Comparison of ENCODE assay signal across 10 mouse cellular contexts in genomic region chr17:11157536-11157935, GRCm38 (mm10).
A peak's percentile ranks its signal among the peaks of the same experiment; 100 is the strongest.
DNase-seq lines count a peak whose midpoint lies in the region; ATAC-seq lines count a peak whose summit lies in the region.
"Had no signal": no experiment of that assay in that cellular context is flagged by ENCODE, and none has a peak within 500 bp of the region (broad histone marks: within the 10 kb centered on the region; RNA-seq: fewer than 3 reads in every experiment).

No protein-coding gene starts in this region.

- H3K4me1 ChIP-seq in forebrain, embryonic 14.5 days (ENCODE audit: control insufficient read depth, insufficient read depth, low read length), result peaks cover 15% of the 10 kb centered on the region
- H3K4me1 ChIP-seq in forebrain, embryonic 11.5 days (replicated peaks; ENCODE audit: control insufficient read depth, insufficient read depth, low read length), result no peaks in the 10 kb centered on the region
- peaks cover 7% of the 10 kb centered on the region; the same call in 1 of the 2 replicates for H3K4me1 ChIP-seq in limb, embryonic 10.5 days
- peaks cover 3% of the 10 kb centered on the region; the same call in 1 of the 2 replicates for H3K4me1 ChIP-seq in hindbrain, embryonic 12.5 days

- H3K4me3 ChIP-seq in forebrain, embryonic 14.5 days (ENCODE audit: low read depth, low read length), result no peak overlapping the region
- H3K4me3 ChIP-seq in forebrain, embryonic 11.5 days (ENCODE audit: low read depth, low read length), result no peak overlapping the region
- H3K4me3 ChIP-seq in limb, embryonic 10.5 days, result no peak overlapping the region
- no peak overlapping the region for H3K4me3 ChIP-seq in hindbrain, embryonic 12.5 days
- H3K4me3 ChIP-seq: midbrain, embryonic 15.5 days had no signal

- no peaks in the 10 kb centered on the region for H3K27me3 ChIP-seq in forebrain, embryonic 14.5 days (replicated peaks; ENCODE audit: control insufficient read depth, insufficient read depth, low read length)
- no peaks in the 10 kb centered on the region for H3K27me3 ChIP-seq in forebrain, embryonic 11.5 days (ENCODE audit: control insufficient read depth, insufficient read depth, low read length)
- H3K27me3 ChIP-seq in limb, embryonic 10.5 days (ENCODE audit: low read depth, poor library complexity, severe bottlenecking), result no peaks in the 10 kb centered on the region
- no peaks in the 10 kb centered on the region for H3K27me3 ChIP-seq in hindbrain, embryonic 12.5 days
- H3K27me3 ChIP-seq: midbrain, embryonic 15.5 days had no signal

- H3K4me2 ChIP-seq in forebrain, embryonic 14.5 days (ENCODE audit: low read length), result no peak overlapping the region
- no peak overlapping the region for H3K4me2 ChIP-seq in forebrain, embryonic 11.5 days (ENCODE audit: low read depth, low read length, severe bottlenecking)
- no peak overlapping the region for H3K4me2 ChIP-seq in hindbrain, embryonic 12.5 days (replicated peaks)
- H3K4me2 ChIP-seq: midbrain, embryonic 15.5 days had no signal

- ATAC-seq in forebrain, embryonic 14.5 days, result no peak
- ATAC-seq in forebrain, embryonic 11.5 days (replicated peaks; ENCODE audit: low FRiP score), result no peak
- ATAC-seq in megakaryocyte, adult 5-6 weeks (ENCODE audit: poor library complexity, severe bottlenecking), result peak; percentile 30; the same call in 1 of the 2 replicates
- ATAC-seq in hindbrain, embryonic 12.5 days (ENCODE audit: low FRiP score), result no peak
- ATAC-seq: midbrain, embryonic 15.5 days had no signal

- DNase-seq in forebrain, embryonic 14.5 days (ENCODE audit: low spot score), result peak; percentile 37
- DNase-seq in forebrain, embryonic 11.5 days (ENCODE audit: low spot score), result no peak
- peak; percentile 86 to 91 for DNase-seq in cerebellum, postnatal 14 days
- peak; percentile 84 for DNase-seq in layer of hippocampus, adult 11-12 months (ENCODE audit: low spot score)
- no peak for DNase-seq in adrenal gland, adult 2 months
- no peak for DNase-seq in limb, embryonic 10.5 days (ENCODE audit: low spot score)
- DNase-seq: embryo, embryonic 11 days had no signal

- H3K9ac ChIP-seq in forebrain, embryonic 14.5 days (ENCODE audit: low read length), result no peak overlapping the region
- no peak overlapping the region for H3K9ac ChIP-seq in forebrain, embryonic 11.5 days (ENCODE audit: low read length)
- H3K9ac ChIP-seq in hindbrain, embryonic 12.5 days, result no peak overlapping the region
- H3K9ac ChIP-seq: midbrain, embryonic 15.5 days had no signal

- no peak overlapping the region for H3K27ac ChIP-seq in forebrain, embryonic 14.5 days (ENCODE audit: low read depth, low read length)
- no peak overlapping the region for H3K27ac ChIP-seq in forebrain, embryonic 11.5 days (ENCODE audit: low read depth, low read length)
- no peak overlapping the region for H3K27ac ChIP-seq in limb, embryonic 10.5 days
- H3K27ac ChIP-seq in hindbrain, embryonic 12.5 days, result no peak overlapping the region
- H3K27ac ChIP-seq: midbrain, embryonic 15.5 days had no signal

- H3K36me3 ChIP-seq in forebrain, embryonic 14.5 days (ENCODE audit: control insufficient read depth, insufficient read depth, low read length), result no peaks in the 10 kb centered on the region
- H3K36me3 ChIP-seq in forebrain, embryonic 11.5 days (ENCODE audit: control insufficient read depth, insufficient read depth, low read length), result no peaks in the 10 kb centered on the region
- no peaks in the 10 kb centered on the region for H3K36me3 ChIP-seq in limb, embryonic 10.5 days
- no peaks in the 10 kb centered on the region for H3K36me3 ChIP-seq in hindbrain, embryonic 12.5 days
- H3K36me3 ChIP-seq: midbrain, embryonic 15.5 days had no signal

- no peaks in the 10 kb centered on the region for H3K9me3 ChIP-seq in forebrain, embryonic 14.5 days (replicated peaks; ENCODE audit: control insufficient read depth, low read length)
- H3K9me3 ChIP-seq in forebrain, embryonic 11.5 days (ENCODE audit: control insufficient read depth, low read length), result no peaks in the 10 kb centered on the region
- no peaks in the 10 kb centered on the region for H3K9me3 ChIP-seq in limb, embryonic 10.5 days (replicated peaks)
- H3K9me3 ChIP-seq in hindbrain, embryonic 12.5 days (replicated peaks), result no peaks in the 10 kb centered on the region
- H3K9me3 ChIP-seq: midbrain, embryonic 15.5 days had no signal

- 72% methylated on average over 7 of the region's 7 CpGs for WGBS in forebrain, embryonic 14.5 days
- WGBS in forebrain, embryonic 11.5 days, result 86% methylated on average over 7 of the region's 7 CpGs
- WGBS in limb, embryonic 10.5 days, result 64% methylated on average over 7 of the region's 7 CpGs
- WGBS in hindbrain, embryonic 12.5 days, result 83% methylated on average over 7 of the region's 7 CpGs

Comparison
In these comparisons a context has a peak if more than half of its experiments do, and no peak if none do; other contexts are left out.
1. DNase-seq: peak in forebrain, embryonic 14.5 days (single experiment), cerebellum, postnatal 14 days (2 of 2) and layer of hippocampus, adult 11-12 months (single experiment); none in forebrain, embryonic 11.5 days (single experiment), adrenal gland, adult 2 months (single experiment) and limb, embryonic 10.5 days (single experiment).